Mouse (Mus musculus) midbrain, embryonic 10.5 days (tissue): ENCODE data around the gene Fut11. TPM values are rescaled to one million over a fixed set of nuclear protein-coding genes. Genes with fewer than 3 reads are reported as not detected.
"Not testable (repeated sequence)": the region's sequence is repeated elsewhere in the genome, so short reads cannot be mapped to it uniquely, and the experiment has no call there.

Experiments
- DNase-seq: peaks from one replicate; pipeline ENCODE4 v3.0.0-alpha.2; 2017; ENCODE audit warnings: low spot score
- H3K27ac ChIP-seq: fragments of 300-500 bp; sonication (generic); replicated peaks from 2 replicates; pipeline ENCODE4 v1.5.1; 2016; ENCODE audit warnings: mild to moderate bottlenecking
- H3K27me3 ChIP-seq: fragments of 300-500 bp; sonication (generic); 2 replicates; pipeline ENCODE4 v1.6.1; 2016; ENCODE audit warnings: low read depth, mild to moderate bottlenecking; ENCODE audit not compliant: poor library complexity, severe bottlenecking
- H3K36me3 ChIP-seq: fragments of 300-500 bp; sonication (generic); 2 replicates; pipeline ENCODE4 v1.6.1; 2016; ENCODE audit warnings: mild to moderate bottlenecking, moderate library complexity
- H3K4me1 ChIP-seq: fragments of 300-500 bp; sonication (generic); 2 replicates; pipeline ENCODE4 v1.6.1; 2016
- H3K4me3 ChIP-seq: fragments of 300-500 bp; sonication (generic); 2 replicates; pipeline ENCODE4 v1.5.1; 2016; ENCODE audit warnings: mild to moderate bottlenecking, moderate library complexity
- H3K9me3 ChIP-seq: fragments of 300-500 bp; sonication (generic); replicated peaks from 2 replicates; pipeline ENCODE4 v1.6.1; 2016; ENCODE audit warnings: mild to moderate bottlenecking
- WGBS: fragments of 180-500 bp; shearing (Covaris S2); methylation state at CpG from one replicate; pipeline ENCODE4 v1.1.7; 2016; 5-methylcytosine and 5-hydroxymethylcytosine counted together
- polyA plus RNA-seq: library from polyadenylated mRNA; unstranded; fragments of >200 nt; fragmentation: Nextera tagmentation; extraction: Ambion mirVana; gene quantifications from 2 replicates; pipeline ENCODE4 v1.2.1, GENCODE M21; 2016

Gene Fut11
- polyA plus RNA-seq, 1 experiment from 2014 or later, result 18.3 TPM

DNA sequence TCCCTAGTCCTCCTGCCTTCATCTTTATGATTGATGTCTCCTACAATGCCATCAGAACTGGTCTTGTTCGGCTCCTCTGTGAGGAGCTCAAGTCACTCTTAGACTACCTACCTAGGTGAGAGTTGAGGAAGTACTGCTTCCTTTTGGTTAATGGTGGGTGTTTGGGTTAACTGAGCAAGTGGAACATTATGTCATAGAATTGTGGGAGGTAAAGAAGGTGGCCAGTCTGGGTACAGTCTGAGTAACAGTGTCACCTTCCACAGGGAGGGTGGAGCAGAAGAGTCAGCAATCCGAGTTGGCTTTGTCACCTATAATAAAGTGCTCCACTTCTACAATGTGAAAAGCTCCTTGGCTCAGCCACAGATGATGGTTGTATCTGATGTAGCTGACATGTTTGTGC lies 5.8 kb upstream of the Fut11 start:
- Histone ChIP-seq H3K27ac (no peak overlapping the region), H3K4me1 (no peaks in the 10 kb centered on the region; the same call in 1 of the 2 replicates), H3K27me3 (no peaks in the 10 kb centered on the region), H3K4me3 (no peak overlapping the region), H3K36me3 (peaks cover 100% of the 10 kb centered on the region), H3K9me3 (no peaks in the 10 kb centered on the region)
- no peak for DNase-seq
- WGBS, result 91% methylated on average over 2 of the region's 2 CpGs

DNA sequence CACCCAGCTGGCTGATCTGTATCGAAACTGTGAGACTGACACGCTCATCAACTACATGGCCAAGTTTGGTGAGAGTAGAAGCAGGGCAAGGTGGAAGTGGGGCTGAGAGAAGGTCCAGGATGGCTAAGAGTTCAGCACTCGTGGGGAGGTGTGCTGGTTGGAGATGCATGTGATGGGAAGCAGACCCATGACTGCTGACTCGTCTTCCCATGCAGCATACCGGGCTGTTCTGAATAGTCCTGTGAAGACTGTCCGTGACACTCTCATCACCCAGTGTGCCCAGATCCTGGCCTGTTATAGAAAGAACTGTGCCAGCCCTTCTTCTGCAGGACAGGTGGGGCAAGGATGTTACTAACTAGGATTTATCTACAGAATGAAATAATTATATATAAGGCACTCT lies 3.0 kb upstream of the Fut11 start:
- no peak for DNase-seq
- H3K4me1 ChIP-seq, result peaks cover 18% of the 10 kb centered on the region
- H3K9me3 ChIP-seq, result no peaks in the 10 kb centered on the region
- H3K27me3 ChIP-seq, result no peaks in the 10 kb centered on the region
- H3K4me3 ChIP-seq, result no peak overlapping the region
- peaks cover 78% of the 10 kb centered on the region for H3K36me3 ChIP-seq
- WGBS, result 93% methylated on average over 6 of the region's 6 CpGs
- no peak overlapping the region for H3K27ac ChIP-seq

DNA sequence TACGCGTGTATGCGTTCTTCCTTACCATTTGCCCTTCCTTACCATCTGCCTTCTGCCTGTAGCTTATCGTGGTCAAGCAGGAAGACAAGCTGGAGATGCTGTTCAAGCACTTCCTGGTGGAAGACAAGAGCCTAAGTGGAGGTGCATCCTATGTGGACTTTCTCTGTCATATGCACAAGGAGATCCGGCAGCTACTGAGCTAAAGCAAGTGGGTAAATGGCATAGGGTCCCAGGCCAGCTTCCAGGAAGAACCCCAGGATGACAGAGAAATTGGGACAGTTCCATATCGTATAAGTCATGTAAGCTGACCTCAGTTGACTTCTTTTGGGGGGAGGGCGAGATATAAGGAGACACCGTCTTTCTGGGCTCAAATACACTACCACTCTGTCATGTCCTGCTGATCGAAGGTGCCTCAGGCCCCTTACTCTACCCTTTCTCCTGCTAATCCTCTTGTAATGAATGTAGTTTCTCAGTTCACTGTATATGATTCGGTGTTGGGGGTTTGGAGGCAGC lies 1.1 kb upstream of the Fut11 start:
- Histone ChIP-seq H3K4me3 (no peak overlapping the region), H3K9me3 (no peaks in the 10 kb centered on the region), H3K27ac (no peak overlapping the region), H3K27me3 (no peaks in the 10 kb centered on the region), H3K4me1 (peaks cover 37% of the 10 kb centered on the region), H3K36me3 (peaks cover 70% of the 10 kb centered on the region)
- WGBS, result 89% methylated on average over 10 of the region's 10 CpGs
- no peak for DNase-seq

- Histone ChIP-seq H3K4me3 (peak overlapping the region; percentile 73), H3K27ac (peak overlapping the region; percentile 93), H3K36me3 (peaks cover 70% of the 10 kb centered on the region), H3K9me3 (no peaks in the 10 kb centered on the region), H3K27me3 (no peaks in the 10 kb centered on the region), H3K4me1 (peaks cover 38% of the 10 kb centered on the region)
- 50% methylated on average over 13 of the region's 13 CpGs for WGBS
- no peak for DNase-seq
Measured at GRCm38 (mm10) chr14:20694185-20694883, 434 bp upstream of the Fut11 start.

- peaks cover 48% of the 10 kb centered on the region for H3K4me1 ChIP-seq
- H3K27ac ChIP-seq, result peak overlapping the region; percentile 93
- peak overlapping the region; percentile 73 for H3K4me3 ChIP-seq
- no peak for DNase-seq
- H3K27me3 ChIP-seq, result no peaks in the 10 kb centered on the region
- H3K9me3 ChIP-seq, result no peaks in the 10 kb centered on the region
- peaks cover 65% of the 10 kb centered on the region for H3K36me3 ChIP-seq
- WGBS, result 17% methylated on average over 27 of the region's 27 CpGs
Measured at GRCm38 (mm10) chr14:20695761-20696520, 1.2 kb downstream of the Fut11 start.

DNA sequence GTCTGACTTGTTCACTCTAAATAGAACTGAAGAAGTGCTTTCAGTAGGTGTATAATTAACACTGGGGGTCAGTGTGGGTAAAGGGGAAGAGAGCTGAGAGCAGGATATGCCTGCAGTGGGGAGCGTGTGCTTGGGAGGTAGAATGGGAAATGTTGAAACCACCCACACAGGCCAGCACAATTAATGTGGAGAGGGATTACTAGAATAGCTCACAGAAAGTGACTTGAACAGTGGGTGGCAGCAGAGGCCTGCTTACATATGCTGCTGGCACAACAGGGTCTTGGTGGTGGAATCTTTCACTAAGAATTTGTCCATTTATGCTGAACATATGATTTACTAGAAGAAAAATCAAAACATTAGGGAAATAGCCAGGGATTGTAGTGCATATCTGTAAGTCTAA lies 2.2 kb downstream of the Fut11 start:
- no peak overlapping the region for H3K27ac ChIP-seq
- peak; percentile 25 for DNase-seq
- no peaks in the 10 kb centered on the region for H3K27me3 ChIP-seq
- peak overlapping the region; percentile 73 for H3K4me3 ChIP-seq
- no peaks in the 10 kb centered on the region for H3K9me3 ChIP-seq
- peaks cover 57% of the 10 kb centered on the region for H3K4me1 ChIP-seq
- H3K36me3 ChIP-seq, result peaks cover 54% of the 10 kb centered on the region
- 32% methylated on average over 1 of the region's 1 CpGs for WGBS

DNA sequence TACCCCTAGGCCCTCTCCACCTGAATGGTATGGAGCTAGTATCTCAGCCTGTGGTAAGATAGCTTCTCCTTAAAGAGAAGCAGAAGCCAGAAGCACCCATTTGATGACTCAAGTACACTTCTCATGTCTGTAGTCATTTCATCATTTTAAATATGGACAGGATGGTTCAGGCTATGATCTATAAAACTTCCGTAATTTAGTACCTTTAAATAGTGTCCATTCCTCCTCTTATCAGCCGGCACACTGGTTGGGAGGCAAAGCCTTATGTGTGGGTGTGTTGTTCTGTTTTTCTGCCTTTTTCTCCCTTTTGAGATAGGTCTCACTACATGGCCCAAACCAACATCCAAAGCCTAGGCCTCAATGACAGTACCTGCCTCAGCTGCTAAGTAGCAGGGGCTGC lies 3.7 kb downstream of the Fut11 start:
- DNase-seq, result no peak
- Histone ChIP-seq H3K4me3 (no peak overlapping the region), H3K4me1 (peaks cover 62% of the 10 kb centered on the region), H3K27me3 (no peaks in the 10 kb centered on the region), H3K36me3 (peaks cover 39% of the 10 kb centered on the region), H3K27ac (no peak overlapping the region), H3K9me3 (no peaks in the 10 kb centered on the region)
- WGBS, result 91% methylated on average over 2 of the region's 2 CpGs

DNA sequence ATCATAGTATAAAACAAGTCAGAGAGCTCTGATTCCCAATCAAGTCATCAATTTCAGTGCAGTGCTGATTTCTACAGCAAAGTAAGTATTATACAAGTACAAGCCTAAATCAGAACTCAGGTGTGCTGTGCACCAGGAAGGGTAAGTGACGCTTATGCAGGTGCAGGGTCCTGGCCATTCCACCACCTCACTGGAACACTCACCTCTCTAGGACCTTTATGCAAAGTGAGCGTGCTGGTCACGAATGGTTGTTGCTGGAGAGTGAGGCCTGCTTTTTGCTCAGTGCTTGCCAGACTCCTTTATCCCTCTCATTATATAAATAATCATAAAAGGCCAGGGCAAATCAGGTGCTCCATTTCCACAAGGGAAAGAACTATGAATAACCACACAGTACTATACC lies 5.6 kb downstream of the Fut11 start:
- peaks cover 62% of the 10 kb centered on the region for H3K4me1 ChIP-seq
- no peak for DNase-seq
- no peak overlapping the region for H3K4me3 ChIP-seq

DNA sequence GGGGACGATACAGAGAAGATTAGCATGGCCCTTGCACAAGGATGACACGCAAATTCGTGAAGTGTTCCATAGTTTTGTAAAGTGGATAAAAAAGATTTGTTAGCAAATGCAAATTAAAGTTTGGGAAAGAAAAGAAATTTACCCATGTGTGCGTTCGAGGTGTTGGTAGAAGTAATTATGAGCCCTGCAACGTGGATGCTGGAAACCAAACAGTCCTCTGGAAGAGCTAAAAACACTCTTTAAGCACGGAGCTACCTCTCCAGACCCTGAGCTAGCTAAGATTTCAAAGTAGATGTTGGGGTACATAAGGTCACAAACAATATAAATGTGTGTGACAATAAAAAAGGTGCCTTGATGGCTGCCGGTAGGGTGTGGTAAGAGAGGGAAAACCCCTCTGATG lies 6.8 kb downstream of the Fut11 start:
- Histone ChIP-seq H3K4me3 (peak overlapping the region; percentile 85), H3K4me1 (peaks cover 53% of the 10 kb centered on the region), H3K27me3 (no peaks in the 10 kb centered on the region), H3K27ac (no peak overlapping the region), H3K9me3 (no peaks in the 10 kb centered on the region), H3K36me3 (peaks cover 47% of the 10 kb centered on the region)
- DNase-seq, result no peak
- WGBS, result 86% methylated on average over 8 of the region's 8 CpGs

More for the DNA sequence above, 5.6 kb downstream of the Fut11 start:
- WGBS, result 89% methylated on average over 3 of the region's 3 CpGs
- no peaks in the 10 kb centered on the region for H3K9me3 ChIP-seq
- no peak overlapping the region for H3K27ac ChIP-seq
- H3K27me3 ChIP-seq, result no peaks in the 10 kb centered on the region
- peaks cover 45% of the 10 kb centered on the region for H3K36me3 ChIP-seq

GRCm38 (mm10) chr14:20702096-20702740 lies 7.5 kb downstream of the Fut11 start:
- no peaks in the 10 kb centered on the region for H3K9me3 ChIP-seq
- peaks cover 47% of the 10 kb centered on the region for H3K36me3 ChIP-seq
- peaks cover 52% of the 10 kb centered on the region for H3K4me1 ChIP-seq
- no peak for DNase-seq
- peak overlapping the region; percentile 96 for H3K27ac ChIP-seq
- no peaks in the 10 kb centered on the region for H3K27me3 ChIP-seq
- peak overlapping the region; percentile 85 for H3K4me3 ChIP-seq
- WGBS, result 18% methylated on average over 15 of the region's 15 CpGs

DNA sequence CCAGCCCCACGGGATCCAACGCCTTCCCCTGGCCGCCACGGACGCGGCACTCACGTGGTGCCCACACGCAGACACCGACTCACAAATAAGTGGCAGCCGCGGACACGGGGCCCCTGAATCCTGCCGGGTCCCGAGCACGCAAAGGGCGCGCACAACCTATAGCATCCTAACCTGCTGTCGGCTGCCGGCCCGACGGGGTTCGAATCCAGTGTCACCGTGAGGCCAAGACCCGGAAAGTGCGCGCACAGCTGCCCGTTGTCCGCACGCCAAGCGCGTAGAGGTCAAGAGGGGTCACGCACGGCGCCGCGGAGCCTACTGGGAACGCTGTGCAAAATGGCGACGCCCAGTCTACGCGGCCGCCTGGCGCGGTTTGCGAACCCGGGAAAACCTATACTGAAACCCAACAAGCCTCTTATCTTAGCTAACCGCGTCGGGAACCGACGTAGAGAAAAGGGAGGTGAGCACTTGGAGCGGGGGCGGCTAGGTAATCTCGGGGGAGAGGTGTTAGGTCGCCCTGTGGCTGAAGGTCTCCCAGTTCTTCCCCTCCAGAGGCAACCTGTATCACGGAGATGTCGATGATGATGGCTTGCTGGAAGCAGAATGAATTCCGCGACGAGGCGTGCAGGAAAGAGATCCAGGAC lies 8.1 kb downstream of the Fut11 start, which contains the start of gene Chchd1:
Gene Chchd1, plus strand, starts transcription at position 266 of the 641 bp plus-strand sequence.
- Histone ChIP-seq H3K9me3 (no peaks in the 10 kb centered on the region), H3K27me3 (no peaks in the 10 kb centered on the region), H3K27ac (peak within 1 kb of the TSS; percentile 96), H3K4me1 (peaks cover 49% of the 10 kb centered on the region), H3K36me3 (peaks cover 43% of the 10 kb centered on the region), H3K4me3 (peak within 1 kb of the TSS; percentile 85)
- peak; percentile 94 for DNase-seq
- under 1% methylated on average over 61 of the region's 61 CpGs for WGBS

DNA sequence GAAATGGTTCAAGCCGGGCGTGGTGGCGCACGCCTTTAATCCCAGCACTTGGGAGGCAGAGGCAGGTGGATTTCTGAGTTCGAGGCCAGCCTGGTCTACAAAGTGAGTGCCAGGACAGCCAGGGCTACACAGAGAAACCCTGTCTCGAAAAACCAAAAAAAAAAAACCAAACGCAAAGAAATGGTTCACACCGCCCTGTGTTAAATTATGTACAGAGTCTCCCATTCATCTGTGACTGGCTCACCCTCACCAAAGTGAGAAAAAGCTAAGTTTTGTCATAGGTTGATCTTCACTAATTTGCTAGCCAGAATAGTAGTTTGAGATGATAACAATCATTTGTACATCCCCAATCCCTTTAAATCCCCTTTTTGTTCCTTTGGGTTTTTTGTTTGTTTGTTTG lies 8.7 kb downstream of the Fut11 start:
- DNase-seq, H3K27me3 ChIP-seq, H3K9me3 ChIP-seq: not testable (repeated sequence)
- peaks cover 49% of the 10 kb centered on the region for H3K4me1 ChIP-seq
- H3K36me3 ChIP-seq, result peaks cover 37% of the 10 kb centered on the region
- H3K4me3 ChIP-seq, result peak overlapping the region; percentile 85
- peak overlapping the region; percentile 96 for H3K27ac ChIP-seq
- 13% methylated on average over 8 of the region's 8 CpGs for WGBS
